In the genomic region with DNA sequence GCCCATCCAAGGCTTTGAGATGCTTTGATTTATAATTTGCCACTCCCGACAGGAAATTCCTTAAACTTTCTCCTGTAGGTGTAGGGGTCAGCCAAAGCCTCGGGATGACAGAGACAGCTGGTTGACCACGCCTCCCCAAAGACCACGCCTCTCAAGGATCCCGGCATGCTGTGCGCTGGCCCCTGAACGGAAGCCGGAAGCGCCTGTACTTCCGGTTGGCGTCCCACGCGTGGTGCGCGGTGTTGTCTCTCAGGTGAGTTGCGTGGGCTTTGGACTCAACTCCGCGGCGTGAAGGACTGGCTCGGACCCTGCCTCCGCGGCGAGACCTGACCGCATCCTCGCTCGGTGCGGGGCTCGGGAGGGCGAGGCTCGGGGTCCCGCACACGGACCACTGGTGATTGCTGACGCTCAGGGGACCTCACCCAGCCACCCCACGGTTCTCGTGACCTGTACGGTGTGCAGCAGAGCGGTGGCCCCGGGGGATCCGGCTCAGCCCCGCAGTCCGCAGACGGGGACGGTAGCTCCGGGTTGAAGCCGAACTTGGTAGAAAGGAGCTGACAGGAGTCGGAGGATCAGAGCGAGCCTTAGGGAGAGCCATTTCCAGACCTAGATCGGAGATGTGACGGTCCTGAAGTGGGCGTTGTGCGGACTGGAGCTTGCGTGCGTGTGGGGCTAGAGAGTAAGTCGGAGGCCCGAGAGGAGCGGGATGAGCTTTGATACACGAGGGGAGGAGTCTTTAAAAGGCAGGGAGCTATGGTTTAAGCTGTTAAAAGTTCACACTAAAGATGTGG, we compare ENCODE assay signal across 1 mouse cellular context.
A peak's percentile ranks its signal among the peaks of the same experiment; 100 is the strongest.
TF ChIP-seq lines count a peak whose summit lies in the region.

A gene (plus strand): TSS at position 200 of the 791 bp plus-strand sequence.

TF ChIP-seq in CH12.LX, 34 proteins besides CTCF, POLR2A, EP300 and RAD21 (continued from another document):
- no peak for TF ChIP-seq RCOR1 (conservative IDR thresholded peaks at IDR 0.05; ENCODE audit: low read depth, low read length)
- TF ChIP-seq E2F4 (IDR thresholded peaks at IDR 0.05; ENCODE audit: insufficient replicate concordance, low read depth, low read length): no peak
- TF ChIP-seq JUN (IDR thresholded peaks at IDR 0.05; ENCODE audit: insufficient read depth, low read depth, low read length): no peak
- peak; percentile 87 for TF ChIP-seq HCFC1 (IDR thresholded peaks at IDR 0.05; ENCODE audit: low read depth, low read length)
- TF ChIP-seq ZNF384 (IDR thresholded peaks at IDR 0.05; ENCODE audit: low read depth, low read length): no peak
- TF ChIP-seq ZC3H11A (IDR thresholded peaks at IDR 0.05; ENCODE audit: low read depth, low read length): no peak
- no peak for TF ChIP-seq USF2 (conservative IDR thresholded peaks at IDR 0.05; ENCODE audit: low read depth, low read length)
- TF ChIP-seq MAX (IDR thresholded peaks at IDR 0.05; ENCODE audit: low read length): peak; percentile 91
- peak; percentile 69 for TF ChIP-seq TCF12 (IDR thresholded peaks at IDR 0.05; ENCODE audit: low read depth, low read length)
- no peak for TF ChIP-seq JUND (conservative IDR thresholded peaks at IDR 0.05; ENCODE audit: low read depth, low read length)
- no peak for TF ChIP-seq CHD2 (IDR thresholded peaks at IDR 0.05; ENCODE audit: low read length)
- no peak for TF ChIP-seq MAFK (IDR thresholded peaks at IDR 0.05; ENCODE audit: insufficient replicate concordance, low read length)
- no peak for TF ChIP-seq ZKSCAN1 (IDR thresholded peaks at IDR 0.05; ENCODE audit: borderline replicate concordance, low read depth, low read length)
- no peak for TF ChIP-seq MAZ (IDR thresholded peaks at IDR 0.05; ENCODE audit: low read depth, low read length)
- no peak for TF ChIP-seq NRF1 (IDR thresholded peaks at IDR 0.05; ENCODE audit: low read depth, low read length)
- peak; percentile 86; the same call in 1 of the 2 replicates for TF ChIP-seq POLR2AphosphoS2 (IDR thresholded peaks at IDR 0.05; ENCODE audit: low read depth, low read length)
- TF ChIP-seq SIN3A (IDR thresholded peaks at IDR 0.05; ENCODE audit: low read length): peak; percentile 92
- TF ChIP-seq ETS1 (conservative IDR thresholded peaks at IDR 0.05; ENCODE audit: low read depth, low read length): no peak
- no peak for TF ChIP-seq UBTF (IDR thresholded peaks at IDR 0.05; ENCODE audit: low read depth, low read length)
- TF ChIP-seq ZMIZ1 (IDR thresholded peaks at IDR 0.05; ENCODE audit: low read depth, low read length): no peak; the same call in 1 of the 2 replicates
- TF ChIP-seq USF1 (IDR thresholded peaks at IDR 0.05; ENCODE audit: low read depth, low read length): no peak
- TF ChIP-seq KAT2A (IDR thresholded peaks at IDR 0.05; ENCODE audit: insufficient replicate concordance, low read length): 0 out of 2 replicates have a peak, but pooled peaks have one; percentile 63
- TF ChIP-seq SMC3 (IDR thresholded peaks at IDR 0.05; ENCODE audit: low read depth, low read length): no peak
- TF ChIP-seq MYC (IDR thresholded peaks at IDR 0.05; ENCODE audit: low read depth, low read length): peak; percentile 88
- TF ChIP-seq BHLHE40 (IDR thresholded peaks at IDR 0.05; ENCODE audit: low read depth, low read length): no peak
- no peak for TF ChIP-seq IRF4 (IDR thresholded peaks at IDR 0.05; ENCODE audit: low read depth, low read length)
- TF ChIP-seq GABPA (IDR thresholded peaks at IDR 0.05; ENCODE audit: insufficient replicate concordance, low read depth, low read length): no peak
- TF ChIP-seq MXI1 (IDR thresholded peaks at IDR 0.05; ENCODE audit: low read depth, low read length): peak; percentile 95
